Mouse (Mus musculus) brown adipose tissue, adult 24 weeks (tissue): Measurements from ENCODE around the gene Slc6a9. TPM values are rescaled to one million over a fixed set of nuclear protein-coding genes. Genes with fewer than 3 reads are reported as not detected.

Experiments
- H3K27ac ChIP-seq: fragments of 200-500 bp; replicated peaks from 2 replicates; pipeline ENCODE4 v1.5.1; 2012; ENCODE audit warnings: low read depth, mild to moderate bottlenecking, low read length
- H3K4me1 ChIP-seq: fragments of 200-500 bp; 2 replicates; pipeline ENCODE4 v1.6.1; 2012; ENCODE audit warnings: low read length, mixed read lengths; ENCODE audit not compliant: control insufficient read depth, insufficient read depth, insufficient read length
- H3K4me3 ChIP-seq: fragments of 200-500 bp; 2 replicates; pipeline ENCODE4 v1.5.1; 2012; ENCODE audit warnings: low read depth, mild to moderate bottlenecking, low read length, moderate library complexity; ENCODE audit not compliant: insufficient read depth
- polyA plus RNA-seq: library from polyadenylated mRNA; stranded (reverse); fragments of >200 nt; gene quantifications from 2 replicates; pipeline ENCODE4 v1.2.4, GENCODE M21; 2012; ENCODE audit not compliant: missing spikeins, insufficient read depth, insufficient read length

Gene Slc6a9
- polyA plus RNA-seq: 1.6 and 1.9 TPM in 2 replicates

- Histone ChIP-seq H3K4me1 (no peaks in the 10 kb centered on the region; the same call in 1 of the 2 replicates), H3K4me3 (peak within 1 kb of the TSS; percentile 77), H3K27ac (no peak within 1 kb of the TSS)
Observed at GRCm38 (mm10) chr4:117834457-117834844, at the start of gene Slc6a9. Slc6a9 (plus strand) TSS chr4:117834506.

GRCm38 (mm10) chr4:117786963-117787362, 47.3 kb upstream of the Slc6a9 start:
- no peak overlapping the region for H3K27ac ChIP-seq
- H3K4me3 ChIP-seq: 0 out of 2 replicates have a peak overlapping the region, but pooled peaks have one; percentile 25
- H3K4me1 ChIP-seq: no peaks in the 10 kb centered on the region

- Histone ChIP-seq H3K27ac (no peak overlapping the region), H3K4me1 (no peaks in the 10 kb centered on the region), H3K4me3 (no peak overlapping the region)
Observed at GRCm38 (mm10) chr4:117788308-117788707, 46.0 kb upstream of the Slc6a9 start.

- H3K27ac ChIP-seq: no peak overlapping the region
- H3K4me3 ChIP-seq: no peak overlapping the region
- H3K4me1 ChIP-seq: no peaks in the 10 kb centered on the region
Observed at GRCm38 (mm10) chr4:117799904-117800303, 34.4 kb upstream of the Slc6a9 start.

GRCm38 (mm10) chr4:117806992-117807391, 27.3 kb upstream of the Slc6a9 start:
- Histone ChIP-seq H3K27ac (no peak overlapping the region), H3K4me1 (no peaks in the 10 kb centered on the region), H3K4me3 (no peak overlapping the region)

GRCm38 (mm10) chr4:117810933-117811332, 23.4 kb upstream of the Slc6a9 start:
- Histone ChIP-seq H3K4me1 (no peaks in the 10 kb centered on the region), H3K4me3 (no peak overlapping the region), H3K27ac (no peak overlapping the region)

- Histone ChIP-seq H3K27ac (no peak overlapping the region), H3K4me1 (no peaks in the 10 kb centered on the region), H3K4me3 (no peak overlapping the region)
Observed at GRCm38 (mm10) chr4:117813591-117814192, 20.6 kb upstream of the Slc6a9 start.

GRCm38 (mm10) chr4:117814333-117814732, 20.0 kb upstream of the Slc6a9 start:
- Histone ChIP-seq H3K27ac (no peak overlapping the region), H3K4me3 (no peak overlapping the region)

GRCm38 (mm10) chr4:117816776-117817175, 17.5 kb upstream of the Slc6a9 start:
- Histone ChIP-seq H3K4me1 (no peaks in the 10 kb centered on the region), H3K27ac (no peak overlapping the region), H3K4me3 (no peak overlapping the region)

More at GRCm38 (mm10) chr4:117814333-117814732, 20.0 kb upstream of the Slc6a9 start:
- H3K4me1 ChIP-seq: no peaks in the 10 kb centered on the region

- Histone ChIP-seq H3K27ac (no peak overlapping the region), H3K4me1 (no peaks in the 10 kb centered on the region)
Observed at GRCm38 (mm10) chr4:117818032-117818431, 16.3 kb upstream of the Slc6a9 start.

GRCm38 (mm10) chr4:117828572-117829145, 5.6 kb upstream of the Slc6a9 start:
- Histone ChIP-seq H3K4me1 (no peaks in the 10 kb centered on the region; the same call in 1 of the 2 replicates), H3K27ac (no peak overlapping the region), H3K4me3 (no peak overlapping the region)

More at GRCm38 (mm10) chr4:117818032-117818431, 16.3 kb upstream of the Slc6a9 start:
- no peak overlapping the region for H3K4me3 ChIP-seq

GRCm38 (mm10) chr4:117829260-117830123, 4.8 kb upstream of the Slc6a9 start:
- Histone ChIP-seq H3K27ac (no peak overlapping the region), H3K4me1 (no peaks in the 10 kb centered on the region; the same call in 1 of the 2 replicates), H3K4me3 (no peak overlapping the region)

- Histone ChIP-seq H3K4me3 (no peak overlapping the region), H3K27ac (no peak overlapping the region), H3K4me1 (no peaks in the 10 kb centered on the region; the same call in 1 of the 2 replicates)
Observed at GRCm38 (mm10) chr4:117830124-117830551, 4.2 kb upstream of the Slc6a9 start.

- Histone ChIP-seq H3K27ac (no peak overlapping the region), H3K4me3 (no peak overlapping the region), H3K4me1 (no peaks in the 10 kb centered on the region; the same call in 1 of the 2 replicates)
Observed at GRCm38 (mm10) chr4:117830801-117831200, 3.5 kb upstream of the Slc6a9 start.

GRCm38 (mm10) chr4:117831499-117831898, 2.8 kb upstream of the Slc6a9 start:
- no peak overlapping the region for H3K4me3 ChIP-seq
- no peak overlapping the region for H3K27ac ChIP-seq
- H3K4me1 ChIP-seq: no peaks in the 10 kb centered on the region; the same call in 1 of the 2 replicates
